Mouse (Mus musculus): ENCODE data around the gene Ttc12. TPM values are rescaled to one million over a fixed set of nuclear protein-coding genes. Genes with fewer than 3 reads are reported as not detected.

Ttc12 gene
- polyA plus RNA-seq, 1 experiment = 7.8 TPM

DNA sequence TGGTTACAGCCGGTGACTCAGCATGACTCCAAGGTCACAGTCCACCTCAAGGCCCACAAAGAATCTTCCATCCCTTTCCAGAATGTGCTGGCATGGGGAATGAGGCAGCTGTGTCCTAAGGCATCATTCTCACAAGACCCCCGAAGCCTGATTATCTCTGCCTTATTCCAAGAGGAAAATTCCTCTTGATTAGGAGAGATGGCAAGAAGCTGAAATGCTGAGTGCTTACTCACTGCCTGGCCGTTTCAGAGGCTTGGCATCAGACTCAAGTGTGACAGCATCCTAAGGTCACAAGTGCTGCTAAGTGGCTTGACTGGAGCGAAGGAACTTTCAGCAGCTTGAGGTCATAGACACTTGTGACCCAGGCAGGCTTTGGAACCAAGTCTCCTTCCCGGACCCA, 75.4 kb downstream of the Ttc12 start:
- H3K27ac ChIP-seq (ENCODE audit: insufficient read depth, low read depth, low read length) = no peak overlapping the region
- H3K4me1 ChIP-seq (ENCODE audit: control insufficient read depth, insufficient read depth, low read length) = no peaks in the 10 kb centered on the region
- no peak overlapping the region for H3K4me3 ChIP-seq (ENCODE audit: insufficient read depth, low read length)
- TF ChIP-seq POLR2A (IDR thresholded peaks at IDR 0.05; ENCODE audit: borderline replicate concordance, low read depth, low read length) (no peak), CTCF (IDR thresholded peaks at IDR 0.05; ENCODE audit: low read depth, low read length) (no peak)

DNA sequence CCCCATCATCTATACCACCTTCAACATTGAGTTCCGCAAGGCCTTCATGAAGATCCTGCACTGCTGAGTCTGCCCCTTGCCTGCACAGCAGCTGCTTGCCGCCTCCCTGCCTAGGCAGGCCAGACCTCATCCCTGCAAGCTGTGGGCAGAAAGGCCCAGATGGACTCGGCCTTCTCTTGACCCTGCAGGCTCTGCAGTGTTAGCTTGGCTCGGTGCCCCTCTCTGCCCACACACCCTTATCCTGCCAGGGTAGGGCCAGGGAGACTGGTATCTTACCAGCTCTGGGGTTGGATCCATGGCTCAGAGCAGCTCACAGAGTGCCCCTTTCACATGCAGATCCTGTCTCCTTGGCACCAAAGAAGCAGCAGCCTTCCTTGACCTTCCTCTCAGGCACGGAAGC, 79.0 kb downstream of the Ttc12 start:
- TF ChIP-seq POLR2A (IDR thresholded peaks at IDR 0.05; ENCODE audit: borderline replicate concordance, low read depth, low read length) = no peak
- TF ChIP-seq CTCF (IDR thresholded peaks at IDR 0.05; ENCODE audit: low read depth, low read length) = no peak
- no peak overlapping the region for H3K4me3 ChIP-seq (ENCODE audit: insufficient read depth, low read length)
- H3K4me1 ChIP-seq (ENCODE audit: control insufficient read depth, insufficient read depth, low read length) = no peaks in the 10 kb centered on the region
- no peak overlapping the region for H3K27ac ChIP-seq (ENCODE audit: insufficient read depth, low read depth, low read length)

DNA sequence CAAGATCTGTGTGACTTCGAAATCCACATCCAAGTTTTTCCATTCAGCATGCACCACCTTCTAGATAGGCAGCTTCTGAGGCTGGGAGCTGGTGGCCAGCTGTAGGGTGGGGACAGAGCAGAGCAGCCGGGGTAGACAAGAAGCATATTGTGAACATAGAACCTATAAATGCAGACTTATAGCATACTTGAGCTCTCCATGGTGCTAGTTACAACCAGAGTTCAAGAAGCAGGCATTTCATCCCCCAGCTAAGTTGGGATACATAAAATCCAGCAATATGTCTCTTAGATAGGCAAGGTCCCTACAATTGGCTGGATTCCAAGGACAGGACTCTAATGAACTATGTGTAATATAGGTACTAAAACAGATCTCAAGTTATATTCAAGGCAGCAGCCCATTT, 82.3 kb downstream of the Ttc12 start:
- Histone ChIP-seq H3K4me1 (ENCODE audit: control insufficient read depth, insufficient read depth, low read length) (no peaks in the 10 kb centered on the region), H3K4me3 (ENCODE audit: insufficient read depth, low read length) (no peak overlapping the region), H3K27ac (ENCODE audit: insufficient read depth, low read depth, low read length) (no peak overlapping the region)
- no peak for TF ChIP-seq POLR2A (IDR thresholded peaks at IDR 0.05; ENCODE audit: borderline replicate concordance, low read depth, low read length)
- TF ChIP-seq CTCF (IDR thresholded peaks at IDR 0.05; ENCODE audit: low read depth, low read length) = no peak

DNA sequence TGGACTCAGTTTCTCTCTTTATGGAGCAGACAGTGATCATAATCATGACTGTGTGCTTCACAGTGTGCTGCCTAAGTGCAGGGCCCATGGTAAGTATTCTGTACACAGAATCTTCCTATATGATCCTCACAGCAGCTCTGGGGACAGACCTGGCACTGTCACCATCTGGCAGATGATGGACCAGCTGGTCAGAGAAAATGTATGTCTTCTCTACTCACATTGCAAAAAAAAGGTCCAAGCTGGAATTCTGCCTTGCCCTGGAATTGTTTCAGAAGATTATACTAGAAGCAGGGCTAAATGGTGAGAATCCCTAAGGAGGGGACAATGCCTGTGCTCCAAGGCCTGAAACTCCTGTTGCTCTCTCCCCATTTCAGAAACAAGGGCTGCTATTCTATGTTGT, 90.0 kb downstream of the Ttc12 start:
- Histone ChIP-seq H3K4me3 (ENCODE audit: insufficient read depth, low read length) (no peak overlapping the region), H3K27ac (ENCODE audit: insufficient read depth, low read depth, low read length) (no peak overlapping the region), H3K4me1 (ENCODE audit: control insufficient read depth, insufficient read depth, low read length) (no peaks in the 10 kb centered on the region)
- TF ChIP-seq CTCF (IDR thresholded peaks at IDR 0.05; ENCODE audit: low read depth, low read length) (no peak), POLR2A (IDR thresholded peaks at IDR 0.05; ENCODE audit: borderline replicate concordance, low read depth, low read length) (no peak)

DNA sequence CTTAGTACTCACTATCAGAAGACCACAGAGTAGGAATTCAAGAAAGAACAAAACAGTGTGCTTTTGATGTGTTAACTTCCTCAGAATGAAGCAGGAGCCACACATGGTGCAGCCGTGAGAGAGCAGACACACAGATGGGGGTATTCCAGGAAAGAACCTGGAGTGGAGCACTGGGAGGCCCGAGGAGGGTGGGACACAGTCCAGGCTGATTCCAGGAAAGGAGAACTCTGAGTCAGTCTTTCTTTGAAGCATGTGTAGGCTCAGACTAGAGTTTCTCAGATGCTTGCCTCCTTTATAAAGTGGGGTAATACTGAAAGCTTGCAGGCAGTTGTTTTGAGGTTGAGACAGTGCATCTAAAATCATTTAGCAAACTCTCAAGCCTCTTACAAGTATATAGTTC, 93.8 kb downstream of the Ttc12 start:
- no peak for TF ChIP-seq CTCF (IDR thresholded peaks at IDR 0.05; ENCODE audit: low read depth, low read length)
- TF ChIP-seq POLR2A (IDR thresholded peaks at IDR 0.05; ENCODE audit: borderline replicate concordance, low read depth, low read length) = no peak
- no peaks in the 10 kb centered on the region for H3K4me1 ChIP-seq (ENCODE audit: control insufficient read depth, insufficient read depth, low read length)
- no peak overlapping the region for H3K4me3 ChIP-seq (ENCODE audit: insufficient read depth, low read length)
- H3K27ac ChIP-seq (ENCODE audit: insufficient read depth, low read depth, low read length) = no peak overlapping the region

Other genes with a start within 250 kb of the Ttc12 start
- gene Gm4894, start 235.7 kb downstream of the Ttc12 start, polyA plus RNA-seq (2012; ENCODE audit: insufficient read depth, insufficient read length, missing spikeins) = not detected in 2 replicates
- not detected in 2 replicates for gene Drd2, start 145.6 kb downstream of the Ttc12 start, polyA plus RNA-seq (2012; ENCODE audit: insufficient read depth, insufficient read length, missing spikeins)
- not detected in 2 replicates for gene Ankk1, start 59.2 kb downstream of the Ttc12 start, polyA plus RNA-seq (2012; ENCODE audit: insufficient read depth, insufficient read length, missing spikeins)

Data from bone marrow macrophage, adult 2 months (primary cell).